In genomic region chr2:147127366-147127765, GRCm38 (mm10) we compare ENCODE assay signal across 37 mouse cellular contexts. TPM values are rescaled to one million over a fixed set of nuclear protein-coding genes. Genes with fewer than 3 reads are reported as not detected.
"Had no signal": no experiment of that assay in that cellular context is flagged by ENCODE, and none has a peak within 500 bp of the region (broad histone marks: within the 10 kb centered on the region; RNA-seq: fewer than 3 reads in every experiment).

No protein-coding gene starts in this region.

- H3K9me3 ChIP-seq: heart, embryonic 13.5 days; heart, embryonic 15.5 days; hindbrain, embryonic 10.5 days; hindbrain, embryonic 12.5 days; intestine, embryonic 15.5 days; limb, embryonic 13.5 days; limb, embryonic 15.5 days had no signal

- H3K27ac ChIP-seq: heart, embryonic 13.5 days; heart, embryonic 15.5 days; hindbrain, embryonic 10.5 days; hindbrain, embryonic 12.5 days; hindbrain, embryonic 14.5 days; intestine, embryonic 15.5 days; layer of hippocampus, adult 2 months; left cerebral cortex, adult 2 months; limb, embryonic 13.5 days; limb, embryonic 15.5 days had no signal

- H3K4me1 ChIP-seq: heart, embryonic 13.5 days; heart, embryonic 15.5 days; hindbrain, embryonic 10.5 days; hindbrain, embryonic 12.5 days; intestine, embryonic 15.5 days; limb, embryonic 13.5 days; limb, embryonic 15.5 days had no signal

- H3K4me3 ChIP-seq: heart, embryonic 13.5 days; heart, embryonic 15.5 days; hindbrain, embryonic 10.5 days; hindbrain, embryonic 12.5 days; intestine, embryonic 15.5 days; layer of hippocampus, adult 2 months; left cerebral cortex, adult 2 months; limb, embryonic 13.5 days; limb, embryonic 15.5 days had no signal

- DNase-seq: forebrain, postnatal 0 days; gastrocnemius, postnatal 25 days; heart, adult 18-20 months; heart, postnatal 14 days; heart, postnatal 36 days; kidney, adult 18-20 months; kidney, adult 8-10 months; kidney, postnatal 10 days; kidney, postnatal 4 days; left cerebral cortex, postnatal 4 days had no signal

- H3K27me3 ChIP-seq: heart, embryonic 13.5 days; heart, embryonic 15.5 days; hindbrain, embryonic 12.5 days; intestine, embryonic 15.5 days; limb, embryonic 13.5 days; limb, embryonic 15.5 days had no signal

- H3K36me3 ChIP-seq: heart, embryonic 13.5 days; heart, embryonic 15.5 days; hindbrain, embryonic 10.5 days; hindbrain, embryonic 12.5 days; intestine, embryonic 15.5 days; limb, embryonic 13.5 days; limb, embryonic 15.5 days had no signal

RNA-seq across cellular contexts. Expression of gene Nkx2-4, which starts 42.1 kb away (rescaled TPM):
- total RNA-seq: gastrocnemius, adult 18-20 months; gastrocnemius, adult 8-10 months; gastrocnemius, postnatal 25 days; gastrocnemius, postnatal 4 days; granulocyte monocyte progenitor cell, adult 5-6 weeks; heart, adult 18-20 months; heart, adult 8-10 months; heart, postnatal 14 days; heart, postnatal 36 days; layer of hippocampus, adult 2 months; layer of hippocampus, postnatal 10 days; layer of hippocampus, postnatal 25 days; left cerebral cortex, adult 2 months; left cerebral cortex, postnatal 10 days; left cerebral cortex, postnatal 25 days; left cerebral cortex, postnatal 4 days had no signal
- polyA plus RNA-seq: heart, embryonic 11.5 days; heart, embryonic 13.5 days; heart, embryonic 15.5 days; heart, postnatal 0 days; hindbrain, embryonic 10.5 days; hindbrain, embryonic 12.5 days; hindbrain, embryonic 14.5 days; hindbrain, embryonic 16.5 days; inflammation-experienced regulatory T-cells, adult 6 months; intestine, embryonic 15.5 days; intestine, postnatal 0 days; kidney, embryonic 14.5 days; kidney, embryonic 16.5 days; limb, embryonic 11.5 days; limb, embryonic 13.5 days; limb, embryonic 15.5 days had no signal
